Mouse (Mus musculus): Measurements from ENCODE around the gene Mapk8ip2.

The Mapk8ip2 gene

GRCm38 (mm10) chr15:89452906-89453864, 528 bp upstream of the Mapk8ip2 start:
- in situ Hi-C loops (cut with MboI, MseI) = no loop called here

- in situ Hi-C loops (cut with MboI, MseI) = no loop called here
Observed at GRCm38 (mm10) chr15:89454857-89455256, 1.1 kb downstream of the Mapk8ip2 start.

GRCm38 (mm10) chr15:89455642-89456041, 1.9 kb downstream of the Mapk8ip2 start:
- in situ Hi-C loops (cut with MboI, MseI) = no loop called here

GRCm38 (mm10) chr15:89458942-89459341, 5.2 kb downstream of the Mapk8ip2 start:
- in situ Hi-C loops (cut with MboI, MseI) = no loop called here

GRCm38 (mm10) chr15:89459821-89460220, 6.1 kb downstream of the Mapk8ip2 start:
- in situ Hi-C loops (cut with MboI, MseI) = no loop called here

GRCm38 (mm10) chr15:89460298-89460697, 6.6 kb downstream of the Mapk8ip2 start:
- in situ Hi-C loops (cut with MboI, MseI) = no loop called here

GRCm38 (mm10) chr15:89461321-89461720, 7.6 kb downstream of the Mapk8ip2 start:
- in situ Hi-C loops (cut with MboI, MseI) = no loop called here

- in situ Hi-C loops (cut with MboI, MseI) = no loop called here
Observed at GRCm38 (mm10) chr15:89462176-89462575, 8.5 kb downstream of the Mapk8ip2 start.

GRCm38 (mm10) chr15:89463334-89464235, 9.9 kb downstream of the Mapk8ip2 start:
- in situ Hi-C loops (cut with MboI, MseI) = no loop called here

GRCm38 (mm10) chr15:89465052-89465451, 11.3 kb downstream of the Mapk8ip2 start:
- in situ Hi-C loops (cut with MboI, MseI) = no loop called here

GRCm38 (mm10) chr15:89468577-89468976, 14.9 kb downstream of the Mapk8ip2 start:
- in situ Hi-C loops (cut with MboI, MseI) = no loop called here

- in situ Hi-C loops (cut with MboI, MseI) = no loop called here
Observed at GRCm38 (mm10) chr15:89471476-89471875, 17.8 kb downstream of the Mapk8ip2 start.

GRCm38 (mm10) chr15:89473370-89473769, 19.7 kb downstream of the Mapk8ip2 start:
- in situ Hi-C loops (cut with MboI, MseI) = no loop called here

GRCm38 (mm10) chr15:89473921-89474320, 20.2 kb downstream of the Mapk8ip2 start:
- in situ Hi-C loops (cut with MboI, MseI) = no loop called here

- in situ Hi-C loops (cut with MboI, MseI) = no loop called here
Observed at GRCm38 (mm10) chr15:89474596-89475292, 21.0 kb downstream of the Mapk8ip2 start.

- in situ Hi-C loops (cut with MboI, MseI) = no loop called here
Observed at GRCm38 (mm10) chr15:89475293-89475600, 21.5 kb downstream of the Mapk8ip2 start.

- in situ Hi-C loops (cut with MboI, MseI) = no loop called here
Observed at GRCm38 (mm10) chr15:89475611-89476474, 22.1 kb downstream of the Mapk8ip2 start.

- in situ Hi-C loops (cut with MboI, MseI) = no loop called here
Observed at GRCm38 (mm10) chr15:89476475-89476815, 22.7 kb downstream of the Mapk8ip2 start.

GRCm38 (mm10) chr15:89477091-89477491, 23.4 kb downstream of the Mapk8ip2 start, which contains the start of gene Arsa:
Gene Arsa, minus strand, starts transcription at chr15:89477425.
- in situ Hi-C loops (cut with MboI, MseI) = no loop called here

- in situ Hi-C loops (cut with MboI, MseI) = no loop called here
Observed at GRCm38 (mm10) chr15:89477806-89478205, 24.1 kb downstream of the Mapk8ip2 start.

GRCm38 (mm10) chr15:89478622-89479021, 24.9 kb downstream of the Mapk8ip2 start:
- in situ Hi-C loops (cut with MboI, MseI) = no loop called here
